Mouse (Mus musculus) granulocyte monocyte progenitor cell, adult 5-6 weeks (primary cell): ENCODE measurements around the gene Ccr9. TPM values are rescaled to one million over a fixed set of nuclear protein-coding genes. Genes with fewer than 3 reads are reported as not detected.
A peak's percentile ranks its signal among the peaks of the same experiment; 100 is the strongest.
"Not testable (repeated sequence)": the region's sequence is repeated elsewhere in the genome, so short reads cannot be mapped to it uniquely, and the experiment has no call there.

Experiments used
- ATAC-seq: replicated peaks from 2 replicates; pipeline ENCODE4 v1.8.0; 2016; ENCODE audit warnings: mild to moderate bottlenecking, moderate TSS enrichment, inconsistent platforms; ENCODE audit not compliant: poor library complexity, severe bottlenecking
- total RNA-seq, 2 experiments: library from RNA; stranded (forward) in 1 of 2; stranded (reverse) in 1 of 2; fragments of 200-712, 200-1000 nt in 1 of 2; fragments of >200 nt in 1 of 2; fragmentation: Nextera tagmentation in 1 of 2; gene quantifications; 2 replicates each; pipeline ENCODE4 v1.2.3; 2014 to 2017

The Ccr9 gene
- total RNA-seq (2014; fragmentation: Nextera tagmentation) (not detected in 2 replicates), total RNA-seq (2017) (0.13 TPM in 1 of 2 replicates, not detected in the other)

DNA sequence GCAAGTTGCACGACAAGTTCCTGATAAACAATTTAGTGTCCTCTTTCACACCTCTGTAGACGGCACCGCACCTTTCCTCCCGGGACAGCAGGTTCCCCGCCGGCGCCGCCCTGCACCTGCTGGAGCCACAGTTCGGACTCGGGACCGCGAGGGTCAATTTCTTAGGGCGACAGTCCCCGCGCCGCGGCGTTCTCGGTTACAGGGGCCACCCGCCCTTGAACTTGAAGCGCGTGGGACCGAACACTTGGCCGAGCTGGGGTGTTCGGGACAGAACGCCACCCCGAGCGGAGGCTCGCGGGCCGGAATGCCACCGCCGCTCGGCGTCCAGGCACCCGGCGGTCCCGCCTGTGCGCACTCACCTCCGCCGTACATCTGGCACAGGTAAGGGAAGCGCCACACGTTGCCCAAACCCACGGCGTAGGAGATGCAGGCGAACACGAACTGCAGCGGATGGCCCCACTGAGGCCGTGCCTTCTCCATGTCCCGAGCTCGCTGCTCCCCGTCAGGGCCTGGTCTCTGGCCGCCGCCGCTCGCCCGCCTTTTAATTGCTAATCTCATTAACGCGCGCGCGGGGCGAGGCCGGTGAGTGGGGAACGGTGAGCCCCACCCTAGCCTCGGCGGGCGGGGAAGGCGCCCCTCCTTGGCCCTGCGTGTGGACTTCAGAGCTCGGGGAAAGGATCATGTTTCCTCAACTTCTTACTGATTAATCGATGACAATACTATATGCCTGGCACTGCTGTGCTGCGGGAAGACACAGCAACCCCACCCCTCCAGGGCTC is at the start of gene Ccr9, which contains the start of gene Slc6a20a:
Gene Ccr9, plus strand, starts transcription at position 113 of the 779 bp plus-strand sequence.
Gene Slc6a20a, minus strand, starts transcription at position 559 of the 779 bp plus-strand sequence.
- peak; percentile 32 for ATAC-seq

DNA sequence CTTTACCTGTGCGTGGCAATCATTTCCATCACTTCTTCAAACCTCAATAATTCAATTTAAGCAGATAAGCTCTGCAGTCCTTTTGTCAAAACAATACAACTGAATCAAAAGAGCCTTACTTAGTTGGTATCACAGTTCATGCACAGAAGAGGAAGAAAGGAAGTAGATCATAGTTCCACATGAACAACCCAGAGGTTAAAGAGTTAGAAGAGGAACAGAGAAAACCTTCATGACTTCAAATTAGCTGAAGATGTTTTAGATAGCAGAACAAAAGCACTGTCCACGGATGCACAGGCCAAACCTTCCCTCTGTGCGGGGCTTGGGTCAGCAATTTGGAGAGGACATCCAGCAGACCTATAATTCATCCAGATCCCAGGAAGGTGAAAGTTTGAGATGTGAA is 46.6 kb upstream of the Ccr9 start:
- no peak for ATAC-seq

DNA sequence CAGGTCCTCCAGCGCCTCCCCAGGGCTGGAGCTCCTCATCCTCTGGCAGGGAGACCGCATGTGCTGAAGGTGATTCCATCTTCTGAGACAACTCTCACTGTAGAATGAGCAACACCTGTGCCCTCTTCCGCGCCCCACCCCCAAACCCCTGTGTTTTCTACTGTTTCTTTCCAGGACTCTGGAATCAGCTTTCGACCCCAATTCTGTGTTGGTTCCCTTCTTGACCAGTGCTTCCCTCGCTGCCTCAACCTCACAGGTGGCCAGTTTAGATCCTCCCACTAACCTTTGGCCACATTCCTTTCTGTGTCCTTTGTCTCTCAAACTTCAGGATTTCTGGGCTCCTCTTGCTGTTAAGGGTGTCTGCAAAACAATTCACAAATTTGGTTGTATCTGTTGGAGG is 46.0 kb upstream of the Ccr9 start, which contains the start of gene Slc6a20b:
Gene Slc6a20b, minus strand, starts transcription at position 285 of the 400 bp plus-strand sequence.
- ATAC-seq = no peak

DNA sequence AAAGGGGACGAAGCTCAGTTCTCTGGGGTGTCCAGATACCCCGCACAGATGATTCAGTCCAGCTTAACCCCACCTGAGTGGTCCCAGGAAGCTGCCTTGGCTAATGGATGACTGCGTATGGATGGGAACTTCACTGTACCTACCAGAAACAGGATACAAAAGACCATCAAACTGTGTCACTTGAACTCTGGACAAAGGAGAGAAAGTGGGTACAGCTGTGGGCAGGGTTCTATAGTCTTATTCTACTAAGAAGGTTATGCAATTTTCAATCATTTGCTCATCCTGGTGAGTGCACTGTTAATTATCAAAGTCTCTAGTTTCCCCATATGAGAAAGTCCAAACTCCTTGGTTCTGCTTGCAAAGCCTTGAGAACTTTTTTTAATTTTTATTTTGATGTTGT is 45.2 kb upstream of the Ccr9 start:
- ATAC-seq = no peak

DNA sequence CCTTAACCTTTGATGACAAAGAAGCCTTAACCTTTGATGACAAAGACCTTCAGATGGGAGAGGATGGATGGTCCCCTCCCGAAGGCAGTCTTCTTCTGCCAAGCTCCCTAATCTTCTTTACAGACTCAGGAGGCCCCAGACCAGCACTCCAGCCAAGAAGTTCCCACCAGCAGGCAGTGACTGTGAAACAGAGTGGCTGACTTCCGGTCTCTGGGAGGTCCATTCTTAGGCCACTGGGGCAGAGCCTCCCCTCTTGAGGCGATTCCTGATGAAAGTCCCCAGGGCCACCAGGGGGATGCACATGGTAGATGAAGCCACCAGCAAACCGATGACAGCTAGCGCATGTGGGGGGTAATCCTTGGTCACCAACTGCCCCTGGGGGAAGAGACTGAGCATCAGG is 41.5 kb upstream of the Ccr9 start:
- no peak for ATAC-seq

DNA sequence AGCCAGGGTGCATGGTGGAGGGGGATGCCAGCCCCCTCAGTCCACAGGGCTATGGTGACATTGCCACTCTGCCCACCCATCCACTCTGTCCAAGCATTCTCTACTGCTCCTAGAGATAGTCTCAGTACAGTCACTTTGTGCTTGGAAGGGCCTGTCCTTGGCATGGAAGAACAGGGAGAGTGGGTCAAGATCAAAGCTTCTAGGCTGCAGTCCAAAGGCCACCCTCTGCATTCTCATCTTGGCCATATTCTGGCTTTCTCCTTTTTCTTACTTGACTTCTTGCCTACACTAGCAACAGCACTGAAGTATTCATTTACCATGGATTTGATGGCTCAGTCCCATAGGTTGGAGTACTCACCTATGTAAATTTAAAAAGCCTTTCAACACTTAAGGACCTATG is 40.0 kb upstream of the Ccr9 start:
- ATAC-seq = no peak

DNA sequence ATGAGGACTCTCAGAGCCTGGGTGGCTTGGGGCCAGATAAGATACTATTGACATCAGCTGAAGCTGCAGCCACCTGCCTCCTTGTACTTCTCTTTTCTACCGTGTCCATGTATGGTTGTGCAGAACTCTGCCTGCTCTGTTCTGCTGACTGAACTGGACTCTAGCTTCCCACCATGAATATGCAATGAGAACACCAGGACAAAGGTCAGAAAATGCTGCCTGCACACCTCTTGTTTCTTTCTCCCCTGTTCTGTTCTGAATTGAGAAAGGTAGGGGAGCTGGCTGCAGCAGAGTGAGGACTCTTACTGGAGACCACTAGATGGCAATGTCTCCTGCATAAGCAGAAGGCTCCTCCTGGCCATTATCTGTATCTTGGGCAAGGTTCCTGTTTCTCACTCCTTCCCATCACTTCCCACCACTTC is 39.6 kb upstream of the Ccr9 start:
- ATAC-seq = peak; percentile 78

DNA sequence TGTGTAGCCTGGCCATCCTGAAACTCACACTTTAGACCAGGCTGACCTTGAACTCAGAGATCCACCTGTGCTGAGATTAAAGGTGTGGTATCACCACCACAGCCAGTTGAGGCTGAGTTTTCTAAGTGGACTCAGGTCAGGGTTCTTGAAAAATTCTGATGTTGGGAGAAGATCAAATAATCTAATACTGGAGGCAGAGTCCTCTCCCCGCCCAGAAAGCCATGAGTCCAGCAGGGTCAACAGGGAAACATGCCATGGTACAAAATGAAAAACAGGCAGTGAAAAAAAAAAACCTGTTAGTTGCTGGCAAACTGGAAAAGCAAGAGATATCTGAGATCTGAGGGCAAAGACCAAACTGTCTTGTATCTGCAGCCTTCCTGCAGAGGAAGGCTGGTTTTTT is 38.1 kb upstream of the Ccr9 start:
- no peak for ATAC-seq

DNA sequence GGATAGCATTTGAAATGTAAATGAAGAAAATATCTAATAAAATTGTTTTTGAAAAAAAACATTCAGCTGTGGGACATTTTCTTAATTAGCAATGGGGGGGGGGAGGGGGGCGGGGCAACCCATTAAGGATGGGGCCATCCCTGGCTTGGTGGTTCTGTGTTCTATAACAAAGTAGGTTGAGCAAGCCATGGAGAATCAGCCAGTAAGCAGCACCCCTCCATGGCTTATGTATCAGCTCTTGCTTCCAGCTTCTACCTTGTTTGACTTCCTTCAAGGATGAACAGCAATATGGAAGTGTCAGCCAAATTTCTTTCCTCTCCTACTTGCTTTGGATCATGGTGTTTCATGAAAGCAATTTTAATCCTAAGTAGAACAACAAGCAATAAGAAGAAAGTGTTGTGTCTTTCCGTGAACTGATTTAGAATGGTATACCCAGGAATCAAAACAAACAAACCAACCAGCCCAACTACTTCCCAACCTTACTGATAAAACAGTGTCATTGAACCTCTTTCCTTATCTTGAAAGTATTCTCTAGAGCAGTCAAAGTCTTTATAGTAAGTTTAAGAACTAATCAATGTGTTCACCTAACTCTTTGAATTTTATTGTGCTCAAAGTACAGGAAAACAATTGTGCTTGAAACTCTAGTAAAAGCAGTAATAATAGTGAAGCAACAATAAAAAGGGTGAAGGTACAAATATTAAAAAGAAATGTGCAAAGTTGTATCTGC is 28.3 kb upstream of the Ccr9 start:
- ATAC-seq = no peak

DNA sequence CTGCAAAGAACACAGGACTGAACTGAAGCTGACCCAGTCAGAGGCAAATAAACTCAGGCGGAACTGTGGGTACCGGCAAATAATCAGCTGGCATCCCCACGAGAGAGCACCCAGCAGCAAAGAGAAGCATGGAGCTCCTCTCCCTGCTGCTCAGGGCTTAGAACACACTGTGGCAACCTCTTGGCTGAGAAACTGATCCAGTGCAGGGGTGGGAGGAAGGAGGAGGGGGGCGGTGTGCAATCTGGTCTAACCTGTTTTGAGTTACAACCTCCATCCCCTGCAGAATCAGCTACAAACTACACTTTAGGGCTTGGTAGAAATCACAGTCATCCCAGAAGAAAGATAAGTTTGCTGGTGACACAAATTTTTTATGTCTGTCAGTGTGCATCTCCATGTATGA is 26.9 kb upstream of the Ccr9 start:
- no peak for ATAC-seq

DNA sequence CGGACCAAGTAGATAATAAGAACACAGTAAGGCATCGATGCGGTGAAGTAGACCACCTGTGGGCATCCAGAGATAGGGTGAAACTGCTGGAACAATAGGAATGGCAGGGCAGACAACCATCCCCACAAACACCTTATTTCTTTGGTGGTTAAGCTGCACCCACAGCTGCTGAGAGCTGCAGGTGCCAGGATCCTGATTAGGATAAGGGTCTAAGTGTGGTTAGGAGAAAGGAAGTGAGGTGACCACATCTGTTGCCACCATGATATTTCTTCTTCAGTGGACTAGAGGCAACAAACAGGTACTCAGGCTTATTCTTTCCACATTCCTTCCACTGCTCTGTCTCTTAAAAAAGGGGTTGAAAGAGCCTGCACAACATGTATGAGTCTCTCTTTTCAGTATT is 20.8 kb upstream of the Ccr9 start:
- no peak for ATAC-seq

DNA sequence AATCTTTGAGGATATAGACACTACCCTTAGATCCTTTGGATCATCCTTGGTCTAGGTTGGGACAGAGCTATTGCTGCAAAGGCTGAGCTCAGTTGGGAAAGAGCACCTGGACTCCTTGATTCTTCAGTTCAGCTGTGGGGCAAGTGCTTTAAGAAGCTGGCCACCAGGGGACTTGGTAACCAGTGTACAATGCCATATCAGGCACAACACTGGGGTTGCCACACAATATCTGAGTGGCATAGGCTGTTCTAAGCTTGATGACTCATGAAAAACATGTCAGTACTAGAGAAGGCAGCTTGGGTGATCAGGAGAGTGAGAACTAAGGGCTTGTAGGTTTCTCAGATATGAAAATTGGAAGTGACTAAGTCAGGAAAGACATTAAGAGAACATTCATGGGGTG is 19.3 kb upstream of the Ccr9 start:
- ATAC-seq = peak; percentile 60

DNA sequence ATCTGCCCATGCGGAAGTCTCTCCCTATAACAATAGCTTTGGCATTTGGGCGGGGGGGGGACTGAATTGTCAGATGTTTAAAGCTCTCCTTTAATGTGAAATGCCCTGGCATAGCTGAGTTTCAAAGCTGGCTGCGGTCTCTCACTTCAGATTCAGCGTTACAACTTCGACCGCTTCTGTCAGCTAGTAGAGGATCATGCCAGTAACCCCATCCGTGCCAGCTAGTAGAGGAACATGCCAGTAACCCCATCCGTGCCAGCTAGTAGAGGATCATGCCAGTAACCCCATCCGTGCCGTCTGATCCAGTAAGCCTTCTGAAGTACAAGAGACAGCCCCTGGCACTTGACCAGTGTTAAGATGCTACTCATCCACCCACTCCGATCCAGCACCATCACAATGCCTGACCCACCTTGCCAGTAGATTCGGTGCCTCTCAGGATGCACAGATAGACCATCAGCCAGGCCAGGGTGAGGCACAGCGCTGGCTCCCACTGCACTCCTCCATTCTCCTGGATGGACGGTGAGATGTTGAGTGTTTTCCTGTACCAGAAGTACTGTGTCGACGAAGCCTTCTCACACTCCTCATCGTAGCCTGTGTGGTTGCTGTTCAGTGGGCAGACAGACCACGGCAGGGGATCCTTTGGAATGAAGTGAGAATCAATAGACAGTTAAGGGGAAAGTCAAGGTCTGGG is 18.1 kb upstream of the Ccr9 start:
- not testable (repeated sequence) for ATAC-seq

DNA sequence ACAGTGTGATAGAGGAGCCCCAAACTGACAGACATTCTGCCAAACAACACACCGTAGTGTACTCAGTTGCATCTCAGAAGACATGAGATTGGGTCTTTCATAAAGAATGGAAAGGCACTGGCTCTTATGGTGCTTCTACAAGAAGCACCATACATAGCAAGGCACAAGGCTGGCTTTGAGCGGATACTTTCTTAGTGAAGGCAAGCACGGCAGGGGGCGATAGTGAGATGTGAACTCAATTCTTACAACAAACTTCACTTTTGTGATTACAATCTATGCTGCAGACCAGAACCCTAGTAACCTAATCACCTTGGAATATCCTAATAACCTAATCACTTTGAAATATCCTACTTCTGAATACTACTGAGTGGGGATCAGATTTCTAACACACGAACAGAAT is 12.6 kb upstream of the Ccr9 start:
- ATAC-seq = peak; percentile 56

DNA sequence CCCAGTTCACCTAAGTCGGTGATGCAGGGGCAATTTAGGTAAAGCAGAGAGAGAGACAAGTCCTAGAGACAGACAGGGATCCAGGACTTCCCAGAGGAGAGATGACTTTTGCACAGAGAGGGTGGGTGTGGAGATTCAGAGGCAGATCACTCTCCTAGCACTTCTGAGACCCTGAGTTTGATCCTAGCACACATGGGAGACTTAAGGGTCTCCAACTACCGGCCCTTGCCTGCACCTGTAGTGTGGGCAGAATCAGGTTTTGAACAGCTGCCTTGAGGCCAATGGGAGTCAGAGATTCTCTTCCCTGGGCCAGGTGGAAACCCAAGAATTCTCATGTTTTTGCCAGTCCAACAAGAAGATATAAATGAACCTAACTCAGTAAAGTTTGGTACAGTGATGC is 959 bp downstream of the Ccr9 start:
- no peak for ATAC-seq

DNA sequence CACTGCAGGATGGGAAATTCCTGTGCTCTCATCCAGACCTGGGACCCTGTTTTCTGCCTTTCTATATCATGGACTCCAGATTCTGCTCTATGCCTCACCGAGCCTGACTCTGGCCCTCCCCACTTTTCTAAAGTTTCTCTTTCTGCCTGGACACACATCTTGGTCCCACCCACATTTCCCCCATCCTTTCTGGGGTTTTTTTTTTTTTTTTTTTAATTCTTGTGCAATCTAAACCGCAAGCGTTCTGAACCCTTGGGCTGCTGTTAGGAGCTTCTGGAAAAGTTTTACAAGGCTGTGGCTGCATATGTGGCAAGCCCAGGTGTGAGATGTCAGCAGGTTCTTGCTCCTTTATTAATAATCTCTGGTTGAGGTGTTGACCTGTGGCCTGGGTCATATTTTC is 5.5 kb downstream of the Ccr9 start:
- ATAC-seq = peak; percentile 78

DNA sequence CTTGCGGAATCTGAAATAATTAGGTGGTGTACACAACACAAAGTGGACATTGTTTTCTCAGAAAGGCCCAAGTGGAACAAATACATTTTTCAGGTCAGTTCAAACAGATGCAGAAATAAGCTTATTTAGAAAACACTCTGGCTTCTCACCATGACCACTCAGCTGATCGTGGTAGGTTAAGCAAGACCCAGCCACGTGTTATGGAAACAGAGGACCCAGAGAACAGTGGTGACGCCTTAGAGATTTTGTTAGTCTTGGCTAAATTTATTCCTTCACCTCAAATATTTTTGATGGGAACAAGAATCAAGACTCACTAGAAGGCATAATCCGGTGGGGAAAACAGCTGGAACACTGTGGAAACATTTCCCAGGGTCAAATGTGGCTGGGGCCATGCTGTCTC is 8.0 kb downstream of the Ccr9 start:
- ATAC-seq = peak; percentile 37; the same call in 1 of the 2 replicates

DNA sequence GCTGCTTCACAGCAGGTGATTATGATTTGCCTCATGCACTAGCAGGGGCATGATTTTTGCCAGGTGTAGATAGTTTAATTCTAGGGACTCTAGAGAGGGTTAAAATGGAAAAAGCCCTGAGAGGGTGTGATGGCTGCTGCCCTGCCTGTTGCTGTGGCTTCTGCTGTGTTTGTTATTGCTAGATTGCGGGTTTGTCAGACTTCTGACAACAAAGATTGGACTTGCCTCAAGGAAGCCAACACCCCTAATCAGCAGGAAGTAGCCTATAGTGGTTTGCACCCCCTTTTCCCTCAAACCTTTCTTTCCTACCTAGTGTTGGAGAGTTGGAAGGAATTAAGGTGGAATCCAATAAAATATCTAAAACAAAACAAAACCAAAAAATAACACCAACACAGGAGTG is 10.0 kb downstream of the Ccr9 start:
- ATAC-seq = no peak

DNA sequence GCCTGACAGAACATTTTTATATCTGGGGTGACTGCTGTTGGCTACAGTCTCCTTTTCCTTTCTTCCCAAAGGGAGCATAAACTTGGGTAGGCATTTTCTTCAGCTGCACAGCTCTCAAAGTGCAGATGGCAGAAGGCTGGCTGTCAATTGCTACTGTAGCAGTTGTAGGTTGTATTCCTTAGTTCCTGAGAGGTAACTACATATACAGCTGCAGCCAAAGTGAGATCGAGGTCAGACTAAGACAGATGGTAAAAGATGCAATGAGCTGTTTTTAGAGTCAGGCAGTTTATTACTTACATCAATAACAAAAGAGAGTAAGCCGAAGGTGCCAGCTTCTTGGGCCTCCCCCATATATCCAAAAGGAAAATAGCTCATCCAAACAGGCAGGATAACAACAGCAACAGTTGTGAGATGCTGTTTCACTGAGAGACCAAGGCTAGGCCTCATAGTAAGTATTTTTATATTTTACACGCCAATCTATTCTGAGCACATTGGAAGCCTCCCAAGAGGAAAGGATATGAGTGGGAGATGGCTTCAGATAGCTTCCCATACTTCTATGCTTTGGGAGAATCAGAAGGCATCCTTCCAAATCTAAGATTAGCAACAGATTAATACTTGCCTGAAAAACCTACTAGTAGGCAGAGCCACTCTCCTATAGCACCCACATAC is 17.5 kb downstream of the Ccr9 start:
- no peak for ATAC-seq

DNA sequence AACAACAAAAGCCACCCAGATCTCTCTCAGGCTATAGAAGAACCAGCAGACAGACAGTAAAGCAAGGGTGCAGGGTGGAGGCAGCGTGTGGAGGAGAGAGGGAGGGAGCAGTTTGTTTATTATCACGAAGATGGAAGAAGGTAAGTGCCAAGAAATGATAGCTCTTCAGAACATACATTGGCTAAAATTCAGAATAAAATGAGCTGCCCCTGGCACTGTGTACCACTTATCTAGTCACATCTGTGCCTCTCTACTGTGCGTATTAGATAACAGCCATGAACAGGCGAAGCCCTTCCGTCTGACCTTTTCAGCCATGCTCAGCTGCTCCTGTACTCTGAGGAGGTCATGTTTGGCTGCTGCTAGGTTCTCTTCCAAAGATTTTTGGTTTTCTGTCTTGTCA is 23.6 kb downstream of the Ccr9 start:
- no peak for ATAC-seq
